Mouse (Mus musculus): ENCODE results near the gene Stx1b. TPM values are rescaled to one million over a fixed set of nuclear protein-coding genes. Genes with fewer than 3 reads are reported as not detected.

Stx1b gene
- total and polyA plus RNA-seq, 2 experiments: 0.55 to 7.9 TPM

GRCm38 (mm10) chr7:127815116-127815665 lies 9.2 kb downstream of the Stx1b start:
- Histone ChIP-seq H3K79me2 (ENCODE audit: control insufficient read depth, insufficient read depth, low read length) (no peaks in the 10 kb centered on the region), H3K27me3 (ENCODE audit: control insufficient read depth, insufficient read depth, low read length) (no peaks in the 10 kb centered on the region), H3K27ac (replicated peaks; ENCODE audit: insufficient read depth, low read depth, low read length) (peak overlapping the region; percentile 98), H3K4me1 (ENCODE audit: control insufficient read depth, insufficient read depth, low read length) (peaks cover 29% of the 10 kb centered on the region), H3K36me3 (ENCODE audit: control insufficient read depth, insufficient read depth, low read length) (no peaks in the 10 kb centered on the region), H3K9ac (ENCODE audit: low read depth, low read length) (peak overlapping the region; percentile 23; the same call in 1 of the 2 replicates), H3K4me3 (ENCODE audit: insufficient read depth, low read depth, low read length) (no peak overlapping the region; the same call in 1 of the 2 replicates)
- no peak for TF ChIP-seq POLR2A (IDR thresholded peaks at IDR 0.05; ENCODE audit: extremely low read depth, insufficient read depth, low read length)
- no peak for TF ChIP-seq CTCF (IDR thresholded peaks at IDR 0.05; ENCODE audit: low read depth, low read length)
- WGBS: 56% methylated on average over 15 of the region's 15 CpGs
- DNase-seq (ENCODE audit: extremely low read depth, low read depth, low spot score): no peak

DNA sequence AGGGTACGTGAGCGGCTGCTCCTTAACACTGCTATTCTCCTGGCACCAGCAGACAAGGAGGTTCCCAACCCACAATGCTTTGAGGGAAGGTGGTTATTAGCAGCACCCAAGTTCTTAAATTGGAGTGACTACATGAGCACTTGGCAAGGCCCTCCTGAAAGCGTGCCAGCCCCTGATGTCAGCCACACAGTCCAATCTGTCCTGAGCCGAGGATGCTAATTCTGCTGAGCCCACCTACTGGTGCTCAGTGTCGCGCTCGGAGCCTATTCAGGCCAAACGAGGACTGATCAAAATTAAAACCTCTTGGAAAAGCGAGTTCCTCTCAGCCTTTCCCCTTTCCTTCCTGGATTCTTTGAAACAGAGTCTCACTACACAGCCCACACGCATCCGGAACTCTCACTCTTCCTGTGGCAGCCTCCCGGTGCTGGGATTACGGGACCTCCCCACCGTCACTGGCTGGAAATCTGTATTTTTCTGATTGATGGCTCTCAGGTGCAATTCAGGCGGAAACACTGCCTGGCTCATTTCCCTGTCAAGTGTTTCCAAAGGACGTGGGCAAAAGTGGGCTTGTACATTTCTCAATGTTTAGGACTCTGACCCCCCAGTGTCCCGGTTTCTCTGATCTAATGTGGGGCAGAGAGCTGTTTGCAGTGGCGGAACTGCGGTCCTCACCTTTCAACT lies 10.0 kb downstream of the Stx1b start:
- TF ChIP-seq POLR2A (IDR thresholded peaks at IDR 0.05; ENCODE audit: extremely low read depth, insufficient read depth, low read length) (no peak), CTCF (IDR thresholded peaks at IDR 0.05; ENCODE audit: low read depth, low read length) (no peak)
- Histone ChIP-seq H3K27me3 (ENCODE audit: control insufficient read depth, insufficient read depth, low read length) (no peaks in the 10 kb centered on the region), H3K27ac (replicated peaks; ENCODE audit: insufficient read depth, low read depth, low read length) (peak overlapping the region; percentile 98), H3K36me3 (ENCODE audit: control insufficient read depth, insufficient read depth, low read length) (no peaks in the 10 kb centered on the region), H3K9ac (ENCODE audit: low read depth, low read length) (peak overlapping the region; percentile 63), H3K4me3 (ENCODE audit: insufficient read depth, low read depth, low read length) (peak overlapping the region; percentile 11), H3K79me2 (ENCODE audit: control insufficient read depth, insufficient read depth, low read length) (no peaks in the 10 kb centered on the region), H3K4me1 (ENCODE audit: control insufficient read depth, insufficient read depth, low read length) (peaks cover 35% of the 10 kb centered on the region)
- 13% methylated on average over 19 of the region's 19 CpGs for WGBS
- DNase-seq (ENCODE audit: extremely low read depth, low read depth, low spot score): peak; percentile 95

DNA sequence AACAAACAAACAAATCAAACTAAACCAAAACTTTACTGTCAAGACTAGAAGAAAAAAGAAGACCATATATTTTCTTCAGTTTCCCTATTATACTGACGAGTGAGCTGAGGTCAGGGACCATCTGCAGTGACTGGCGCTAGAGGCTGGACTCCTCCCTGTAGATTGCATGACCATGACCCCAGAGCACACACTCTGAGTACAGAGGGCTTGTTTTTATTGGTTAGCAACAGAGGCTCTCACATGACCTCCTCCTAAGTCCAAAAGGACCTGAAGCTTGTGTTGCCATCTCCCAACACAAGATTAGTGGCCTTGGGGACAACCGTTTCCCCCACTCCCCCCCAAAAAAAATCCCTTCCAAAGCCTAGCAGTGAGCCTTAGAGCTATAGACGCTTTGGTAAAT lies 10.5 kb downstream of the Stx1b start:
- 8% methylated on average over 4 of the region's 4 CpGs for WGBS
- H3K4me3 ChIP-seq (ENCODE audit: insufficient read depth, low read depth, low read length): peak overlapping the region; percentile 11; the same call in 1 of the 2 replicates
- H3K27me3 ChIP-seq (ENCODE audit: control insufficient read depth, insufficient read depth, low read length): no peaks in the 10 kb centered on the region
- no peaks in the 10 kb centered on the region for H3K36me3 ChIP-seq (ENCODE audit: control insufficient read depth, insufficient read depth, low read length)
- H3K4me1 ChIP-seq (ENCODE audit: control insufficient read depth, insufficient read depth, low read length): peaks cover 40% of the 10 kb centered on the region
- TF ChIP-seq CTCF (IDR thresholded peaks at IDR 0.05; ENCODE audit: low read depth, low read length): no peak
- no peak for TF ChIP-seq POLR2A (IDR thresholded peaks at IDR 0.05; ENCODE audit: extremely low read depth, insufficient read depth, low read length)
- DNase-seq (ENCODE audit: extremely low read depth, low read depth, low spot score): peak; percentile 99
- H3K27ac ChIP-seq (replicated peaks; ENCODE audit: insufficient read depth, low read depth, low read length): peak overlapping the region; percentile 98
- H3K79me2 ChIP-seq (ENCODE audit: control insufficient read depth, insufficient read depth, low read length): no peaks in the 10 kb centered on the region
- peak overlapping the region; percentile 63 for H3K9ac ChIP-seq (ENCODE audit: low read depth, low read length)

GRCm38 (mm10) chr7:127812292-127812691 lies 12.1 kb downstream of the Stx1b start:
- 32% methylated on average over 3 of the region's 3 CpGs for WGBS
- peaks cover 48% of the 10 kb centered on the region for H3K4me1 ChIP-seq (ENCODE audit: control insufficient read depth, insufficient read depth, low read length)
- no peak for TF ChIP-seq CTCF (IDR thresholded peaks at IDR 0.05; ENCODE audit: low read depth, low read length)
- TF ChIP-seq POLR2A (IDR thresholded peaks at IDR 0.05; ENCODE audit: extremely low read depth, insufficient read depth, low read length): no peak
- no peaks in the 10 kb centered on the region for H3K36me3 ChIP-seq (ENCODE audit: control insufficient read depth, insufficient read depth, low read length)
- no peaks in the 10 kb centered on the region for H3K27me3 ChIP-seq (ENCODE audit: control insufficient read depth, insufficient read depth, low read length)
- peak; percentile 85 for DNase-seq (ENCODE audit: extremely low read depth, low read depth, low spot score)
- no peaks in the 10 kb centered on the region for H3K79me2 ChIP-seq (ENCODE audit: control insufficient read depth, insufficient read depth, low read length)
- peak overlapping the region; percentile 47 for H3K27ac ChIP-seq (replicated peaks; ENCODE audit: insufficient read depth, low read depth, low read length)
- no peak overlapping the region for H3K4me3 ChIP-seq (ENCODE audit: insufficient read depth, low read depth, low read length)
- no peak overlapping the region for H3K9ac ChIP-seq (ENCODE audit: low read depth, low read length)

DNA sequence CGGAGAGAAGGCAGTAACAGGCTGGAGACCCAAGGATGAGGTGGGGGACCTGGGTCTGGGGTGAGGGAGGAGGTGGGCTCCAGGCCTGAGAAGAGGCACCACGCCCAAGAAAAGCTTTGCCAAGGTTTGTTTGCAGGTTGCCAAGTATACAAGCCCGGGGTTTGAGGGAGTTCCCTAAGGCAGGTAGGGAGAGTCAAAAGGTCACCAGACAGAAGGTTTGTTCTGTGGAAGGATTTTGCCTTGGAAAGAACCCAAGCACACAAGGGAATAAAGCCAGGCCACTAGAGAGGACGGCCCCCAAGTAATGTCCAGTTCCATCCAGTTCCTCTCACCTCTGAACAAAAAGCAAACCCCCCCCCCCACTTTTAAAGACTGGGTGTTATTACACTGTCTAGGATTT lies 13.1 kb downstream of the Stx1b start:
- H3K4me1 ChIP-seq (ENCODE audit: control insufficient read depth, insufficient read depth, low read length): peaks cover 44% of the 10 kb centered on the region

GRCm38 (mm10) chr7:127810650-127811049 lies 13.7 kb downstream of the Stx1b start:
- Histone ChIP-seq H3K36me3 (ENCODE audit: control insufficient read depth, insufficient read depth, low read length) (no peaks in the 10 kb centered on the region), H3K27me3 (ENCODE audit: control insufficient read depth, insufficient read depth, low read length) (no peaks in the 10 kb centered on the region), H3K4me1 (ENCODE audit: control insufficient read depth, insufficient read depth, low read length) (peaks cover 38% of the 10 kb centered on the region), H3K79me2 (ENCODE audit: control insufficient read depth, insufficient read depth, low read length) (no peaks in the 10 kb centered on the region), H3K4me3 (ENCODE audit: insufficient read depth, low read depth, low read length) (no peak overlapping the region), H3K27ac (replicated peaks; ENCODE audit: insufficient read depth, low read depth, low read length) (peak overlapping the region; percentile 27; the same call in 1 of the 2 replicates), H3K9ac (ENCODE audit: low read depth, low read length) (no peak overlapping the region)
- TF ChIP-seq CTCF (IDR thresholded peaks at IDR 0.05; ENCODE audit: low read depth, low read length): no peak
- TF ChIP-seq POLR2A (IDR thresholded peaks at IDR 0.05; ENCODE audit: extremely low read depth, insufficient read depth, low read length): no peak
- WGBS: 89% methylated on average over 10 of the region's 10 CpGs
- no peak for DNase-seq (ENCODE audit: extremely low read depth, low read depth, low spot score)

More for the DNA sequence above, 13.1 kb downstream of the Stx1b start:
- Histone ChIP-seq H3K36me3 (ENCODE audit: control insufficient read depth, insufficient read depth, low read length) (no peaks in the 10 kb centered on the region), H3K27ac (replicated peaks; ENCODE audit: insufficient read depth, low read depth, low read length) (peak overlapping the region; percentile 27), H3K4me3 (ENCODE audit: insufficient read depth, low read depth, low read length) (no peak overlapping the region), H3K79me2 (ENCODE audit: control insufficient read depth, insufficient read depth, low read length) (no peaks in the 10 kb centered on the region), H3K9ac (ENCODE audit: low read depth, low read length) (no peak overlapping the region), H3K27me3 (ENCODE audit: control insufficient read depth, insufficient read depth, low read length) (no peaks in the 10 kb centered on the region)
- 41% methylated on average over 4 of the region's 4 CpGs for WGBS
- DNase-seq (ENCODE audit: extremely low read depth, low read depth, low spot score): peak; percentile 67
- TF ChIP-seq CTCF (IDR thresholded peaks at IDR 0.05; ENCODE audit: low read depth, low read length) (no peak), POLR2A (IDR thresholded peaks at IDR 0.05; ENCODE audit: extremely low read depth, insufficient read depth, low read length) (no peak)

Data from liver, adult 2 months (tissue).